ENCODE assay signal across 19 mouse cellular contexts in genomic region chr8:9398040-9398439, GRCm38 (mm10).
A peak's percentile ranks its signal among the peaks of the same experiment; 100 is the strongest.
DNase-seq lines count a peak whose midpoint lies in the region; ATAC-seq and TF ChIP-seq lines count a peak whose summit lies in the region.
"Had no signal": no experiment of that assay in that cellular context is flagged by ENCODE, and none has a peak within 500 bp of the region (broad histone marks: within the 10 kb centered on the region; RNA-seq: fewer than 3 reads in every experiment).

No protein-coding gene starts in this region.

- intact Hi-C loops in left cerebral cortex, adult 2 months (cut with DNase I) = no loop called here

- ATAC-seq in frontal cortex, adult (ENCODE audit: low TSS enrichment) = peak; percentile 50
- ATAC-seq: intestine, embryonic 15.5 days; Patski had no signal

- DNase-seq in frontal cortex, postnatal 25 days (ENCODE audit: low spot score in 2 of 2) = no peak
- DNase-seq in left cerebral cortex, adult 2 months (ENCODE audit: extremely low spot score in 1 of 2, low spot score in 2 of 2) = no peak
- no peak for DNase-seq in left cerebral cortex, adult 8-10 months (ENCODE audit: low spot score in 2 of 2)
- DNase-seq in R1 (ENCODE audit: low read depth, low spot score) = peak; percentile 5
- DNase-seq in brain, adult 2 months (ENCODE audit: low read depth, low spot score) = peak; percentile 60
- DNase-seq in adrenal gland, postnatal 10 days = no peak
- DNase-seq: adrenal gland, adult 8-10 months; cerebellum, adult 8-10 months; gastrocnemius, postnatal 10 days; heart, adult 18-20 months; heart, postnatal 10 days; heart, postnatal 4 days had no signal

- peak overlapping the region; percentile 68 for H3K27ac ChIP-seq in left cerebral cortex, adult 2 months
- H3K27ac ChIP-seq: embryonic facial prominence, embryonic 13.5 days; forebrain, embryonic 12.5 days; heart, embryonic 10.5 days; hindbrain, embryonic 13.5 days; intestine, embryonic 15.5 days had no signal

- no peak overlapping the region for H3K4me3 ChIP-seq in left cerebral cortex, adult 2 months
- H3K4me3 ChIP-seq: embryonic facial prominence, embryonic 13.5 days; forebrain, embryonic 12.5 days; heart, embryonic 10.5 days; hindbrain, embryonic 13.5 days; intestine, embryonic 15.5 days had no signal

- TF ChIP-seq CTCF in left cerebral cortex, adult 2 months (IDR thresholded peaks at IDR 0.05) = peak; percentile 43

Comparison
In these comparisons a context has a peak if more than half of its experiments do, and no peak if none do; other contexts are left out.
1. DNase-seq: peak in R1 (single experiment) and brain, adult 2 months (single experiment); none in frontal cortex, postnatal 25 days (0 of 2), left cerebral cortex, adult 2 months (0 of 2), left cerebral cortex, adult 8-10 months (0 of 2) and adrenal gland, postnatal 10 days (single experiment).